In the genomic region with DNA sequence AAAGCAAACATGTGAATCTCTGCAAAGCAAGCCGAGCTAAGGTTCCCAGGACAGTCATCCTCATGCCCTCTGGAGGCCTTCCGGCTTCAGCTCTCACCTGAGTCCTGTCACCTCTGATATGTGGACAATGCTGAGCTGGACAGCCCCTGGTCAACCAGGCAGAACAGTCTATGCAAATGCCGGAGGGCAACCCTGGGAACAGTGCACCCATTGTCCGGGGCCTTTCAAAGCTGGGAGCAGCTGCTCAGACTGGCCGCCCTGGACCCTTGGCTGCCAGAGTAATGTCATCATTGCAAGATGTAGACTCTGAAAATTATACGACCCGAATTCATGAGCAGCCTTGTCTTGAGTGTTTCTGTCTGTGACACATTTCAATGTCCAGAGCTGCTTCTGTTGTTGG, we compare ENCODE assay signal across 17 mouse cellular contexts. TPM values are rescaled to one million over a fixed set of nuclear protein-coding genes. Genes with fewer than 3 reads are reported as not detected.
DNase-seq lines count a peak whose midpoint lies in the region; ATAC-seq lines count a peak whose summit lies in the region.
"Had no signal": no experiment of that assay in that cellular context is flagged by ENCODE, and none has a peak within 500 bp of the region (broad histone marks: within the 10 kb centered on the region; RNA-seq: fewer than 3 reads in every experiment).

No protein-coding gene starts in this region.

- peak overlapping the region; percentile 2; the same call in 1 of the 2 replicates for H3K4me2 ChIP-seq in forebrain, embryonic 11.5 days (ENCODE audit: low read depth, low read length, severe bottlenecking)
- no peak overlapping the region; the same call in 1 of the 2 replicates for H3K4me2 ChIP-seq in midbrain, embryonic 11.5 days
- H3K4me2 ChIP-seq: heart, embryonic 15.5 days; limb, embryonic 15.5 days had no signal

- no peaks in the 10 kb centered on the region for H3K36me3 ChIP-seq in forebrain, embryonic 11.5 days (ENCODE audit: control insufficient read depth, insufficient read depth, low read length)
- H3K36me3 ChIP-seq in midbrain, embryonic 11.5 days (ENCODE audit: control insufficient read depth, insufficient read depth, low read length), result no peaks in the 10 kb centered on the region
- H3K36me3 ChIP-seq: G1E; heart, embryonic 15.5 days; limb, embryonic 15.5 days had no signal

- WGBS in forebrain, embryonic 11.5 days, result 14% methylated on average over 7 of the region's 7 CpGs
- WGBS in midbrain, embryonic 11.5 days, result 13% methylated on average over 7 of the region's 7 CpGs

- no peak overlapping the region for H3K9ac ChIP-seq in forebrain, embryonic 11.5 days (ENCODE audit: low read length)
- H3K9ac ChIP-seq in midbrain, embryonic 11.5 days (ENCODE audit: low read length), result no peak overlapping the region
- H3K9ac ChIP-seq: heart, embryonic 15.5 days; limb, embryonic 15.5 days had no signal

- no peak for DNase-seq in frontal cortex, postnatal 36 days (ENCODE audit: low spot score in 2 of 2)
- DNase-seq in Muller cell, postnatal 12 days (ENCODE audit: inconsistent ontology term), result peak; percentile 81
- peak; percentile 77 for DNase-seq in forebrain, embryonic 11.5 days (ENCODE audit: low spot score)
- peak; percentile 95 for DNase-seq in midbrain, embryonic 11.5 days (ENCODE audit: low spot score, missing footprints)
- DNase-seq in urinary bladder, postnatal 10 days (ENCODE audit: low spot score), result no peak
- no peak for DNase-seq in kidney, postnatal 4 days
- no peak for DNase-seq in ovary, postnatal 36 days (ENCODE audit: low spot score)
- DNase-seq: B cell, adult 2 months; gastrocnemius, postnatal 14 days; kidney, adult 8-10 months; right cerebral cortex, adult 18-20 months had no signal

- H3K27me3 ChIP-seq in forebrain, embryonic 11.5 days (ENCODE audit: control insufficient read depth, insufficient read depth, low read length), result peaks cover 9% of the 10 kb centered on the region; the same call in 1 of the 2 replicates
- peaks cover 17% of the 10 kb centered on the region for H3K27me3 ChIP-seq in midbrain, embryonic 11.5 days (ENCODE audit: control insufficient read depth, insufficient read depth, low read length)

- no peak overlapping the region for H3K4me3 ChIP-seq in forebrain, embryonic 11.5 days (ENCODE audit: low read depth, low read length)
- H3K4me3 ChIP-seq in midbrain, embryonic 11.5 days (ENCODE audit: low read depth, low read length), result no peak overlapping the region
- H3K4me3 ChIP-seq: heart, embryonic 15.5 days; limb, embryonic 15.5 days had no signal

- peak overlapping the region; percentile 97 for H3K27ac ChIP-seq in forebrain, embryonic 11.5 days (ENCODE audit: low read depth, low read length)
- H3K27ac ChIP-seq in midbrain, embryonic 11.5 days (ENCODE audit: low read depth, low read length), result peak overlapping the region; percentile 96
- H3K27ac ChIP-seq: heart, embryonic 15.5 days; limb, embryonic 15.5 days had no signal

- peaks cover 32% of the 10 kb centered on the region for H3K4me1 ChIP-seq in forebrain, embryonic 11.5 days (replicated peaks; ENCODE audit: control insufficient read depth, insufficient read depth, low read length)
- H3K4me1 ChIP-seq in midbrain, embryonic 11.5 days (ENCODE audit: control insufficient read depth, insufficient read depth, low read length), result peaks cover 53% of the 10 kb centered on the region

- peak; percentile 43; the same call in 1 of the 2 replicates for ATAC-seq in frontal cortex, adult (ENCODE audit: low TSS enrichment)
- ATAC-seq in forebrain, embryonic 11.5 days (replicated peaks; ENCODE audit: low FRiP score), result peak; percentile 28; the same call in 1 of the 2 replicates
- ATAC-seq in midbrain, embryonic 11.5 days (ENCODE audit: low FRiP score), result peak; percentile 57; the same call in 1 of the 2 replicates

- no peaks in the 10 kb centered on the region for H3K9me3 ChIP-seq in forebrain, embryonic 11.5 days (ENCODE audit: control insufficient read depth, low read length)
- no peaks in the 10 kb centered on the region for H3K9me3 ChIP-seq in midbrain, embryonic 11.5 days (ENCODE audit: control insufficient read depth, low read length)
- H3K9me3 ChIP-seq: G1E; heart, embryonic 15.5 days; limb, embryonic 15.5 days had no signal

RNA-seq across cellular contexts. Expression of gene Sox1, which starts 37.5 kb away (rescaled TPM):
- 11.3 and 12.4 TPM in 2 replicates for polyA plus RNA-seq in forebrain, embryonic 11.5 days (2014; fragmentation: Nextera tagmentation; extraction: Ambion mirVana)
- polyA plus RNA-seq in midbrain, embryonic 11.5 days (2014; fragmentation: Nextera tagmentation; extraction: Ambion mirVana), result 8.2 and 8.7 TPM in 2 replicates
- polyA plus RNA-seq: G1E; heart, embryonic 15.5 days; limb, embryonic 15.5 days; lung, embryonic 16.5 days; thymus, postnatal 0 days had no signal

Comparison
In these comparisons a context has a peak if more than half of its experiments do, and no peak if none do; other contexts are left out.
1. DNase-seq: peak in Muller cell, postnatal 12 days (single experiment), forebrain, embryonic 11.5 days (single experiment) and midbrain, embryonic 11.5 days (single experiment); none in frontal cortex, postnatal 36 days (0 of 2), urinary bladder, postnatal 10 days (single experiment), kidney, postnatal 4 days (0 of 2) and ovary, postnatal 36 days (single experiment).
2. Peak in every context shown above with its lines, with median percentiles within 50 percentile points of each other: ATAC-seq.